Mouse (Mus musculus) heart, postnatal 0 days (tissue): ENCODE results near the gene Wdr91. TPM values are rescaled to one million over a fixed set of nuclear protein-coding genes. Genes with fewer than 3 reads are reported as not detected.

Experiments
- ATAC-seq: fragments of 200-750 bp; cut with Nextera tagmentation; 2 replicates; pipeline ENCODE4 v1.8.0; 2017; ENCODE audit warnings: low read depth, moderate number of reproducible peaks, moderate library complexity; ENCODE audit not compliant: insufficient read depth
- DNase-seq: peaks from one replicate; pipeline ENCODE4 v3.0.0-alpha.2; 2016; ENCODE audit warnings: low spot score
- H3K27ac ChIP-seq: fragments of 300-500 bp; sonication (generic); 2 replicates; pipeline ENCODE4 v1.5.1; 2014; ENCODE audit warnings: low read depth, mild to moderate bottlenecking
- H3K27me3 ChIP-seq: fragments of 300-500 bp; sonication (generic); 2 replicates; pipeline ENCODE4 v1.6.1; 2014; ENCODE audit warnings: low read length, mixed read lengths; ENCODE audit not compliant: control insufficient read depth, insufficient read depth
- H3K36me3 ChIP-seq: fragments of 300-500 bp; sonication (generic); replicated peaks from 2 replicates; pipeline ENCODE4 v1.6.1; 2014; ENCODE audit warnings: low read length, mixed read lengths; ENCODE audit not compliant: control insufficient read depth, insufficient read depth
- H3K4me1 ChIP-seq: fragments of 300-500 bp; sonication (generic); 2 replicates; pipeline ENCODE4 v1.6.1; 2014; ENCODE audit warnings: antibody characterized with exemption; ENCODE audit not compliant: control insufficient read depth, insufficient read depth
- H3K4me2 ChIP-seq: fragments of 300-500 bp; sonication (generic); 2 replicates; pipeline ENCODE4 v1.6.1; 2014; ENCODE audit warnings: low read depth, mild to moderate bottlenecking, low read length, moderate library complexity
- H3K4me3 ChIP-seq: fragments of 300-500 bp; sonication (generic); 2 replicates; pipeline ENCODE4 v1.5.1; 2014; ENCODE audit warnings: low read depth, low read length
- H3K9ac ChIP-seq: fragments of 300-500 bp; sonication (generic); replicated peaks from 2 replicates; pipeline ENCODE4 v1.6.1; 2014; ENCODE audit warnings: low read depth, low read length, mixed read lengths
- H3K9me3 ChIP-seq: fragments of 300-500 bp; sonication (generic); replicated peaks from 2 replicates; pipeline ENCODE4 v1.6.1; 2016; ENCODE audit warnings: low read length; ENCODE audit not compliant: control insufficient read depth
- CTCF ChIP-seq: IDR thresholded peaks from 2 replicates; pipeline ENCODE4 v1.5.1; 2016; ENCODE audit warnings: antibody characterized with exemption, control low read depth, low read depth
- EP300 ChIP-seq: IDR thresholded peaks from 2 replicates; pipeline ENCODE4 v1.6.1; 2016; ENCODE audit warnings: antibody characterized with exemption, low read depth
- WGBS: fragments of 180-500 bp; shearing (Covaris S2); extraction: QIAGEN DNeasy Blood & Tissue Kit; methylation state at CpG from one replicate; pipeline ENCODE4 v1.1.7; 2014; 5-methylcytosine and 5-hydroxymethylcytosine counted together
- polyA plus RNA-seq: library from polyadenylated mRNA; unstranded; fragments of >200 nt; fragmentation: Nextera tagmentation; extraction: Ambion mirVana; gene quantifications from 2 replicates; pipeline ENCODE4 v1.2.1, GENCODE M21; 2015
- total RNA-seq: library from RNA; depleted of rRNA; stranded (reverse); fragments of >200 nt; gene quantifications from 2 replicates; pipeline ENCODE4 v1.2.3, GENCODE M21; 2014; ENCODE audit warnings: low replicate concordance; rRNA removed

Gene Wdr91
- total and polyA plus RNA-seq, 2 experiments from 2014 or later, result 8.6 to 25.2 TPM

GRCm38 (mm10) chr6:34863786-34864514, 46.7 kb downstream of the Wdr91 start:
- H3K27me3 ChIP-seq, result no peaks in the 10 kb centered on the region
- H3K27ac ChIP-seq, result peak overlapping the region; percentile 77
- peak overlapping the region; percentile 66 for H3K4me2 ChIP-seq
- no peak for TF ChIP-seq EP300
- TF ChIP-seq CTCF, result no peak
- no peak for DNase-seq
- H3K9me3 ChIP-seq, result no peaks in the 10 kb centered on the region
- 38% methylated on average over 9 of the region's 9 CpGs for WGBS
- no peak overlapping the region; the same call in 1 of the 2 replicates for H3K9ac ChIP-seq
- H3K36me3 ChIP-seq, result no peaks in the 10 kb centered on the region
- peak overlapping the region; percentile 43 for H3K4me3 ChIP-seq
- peaks cover 13% of the 10 kb centered on the region for H3K4me1 ChIP-seq
- ATAC-seq, result no peak

- Histone ChIP-seq H3K27me3 (no peaks in the 10 kb centered on the region), H3K36me3 (no peaks in the 10 kb centered on the region), H3K4me2 (peak within 1 kb of the TSS; percentile 66), H3K9me3 (no peaks in the 10 kb centered on the region), H3K9ac (peak within 1 kb of the TSS; percentile 57), H3K4me3 (peak within 1 kb of the TSS; percentile 43), H3K4me1 (peaks cover 13% of the 10 kb centered on the region), H3K27ac (peak within 1 kb of the TSS; percentile 77)
- ATAC-seq (peak; percentile 45; the same call in 1 of the 2 replicates), DNase-seq (peak; percentile 72)
- TF ChIP-seq EP300 (peak; percentile 81), CTCF (no peak)
- WGBS, result 21% methylated on average over 11 of the region's 11 CpGs
Measured at GRCm38 (mm10) chr6:34862791-34863403, 47.8 kb downstream of the Wdr91 start, which contains the start of gene Tmem140. Gene Tmem140 (plus strand): TSS chr6:34863146.

GRCm38 (mm10) chr6:34862381-34862780, 48.3 kb downstream of the Wdr91 start:
- 88% methylated on average over 6 of the region's 6 CpGs for WGBS
- no peak for TF ChIP-seq EP300
- TF ChIP-seq CTCF, result no peak
- no peaks in the 10 kb centered on the region for H3K9me3 ChIP-seq
- ATAC-seq, result no peak
- H3K4me1 ChIP-seq, result peaks cover 13% of the 10 kb centered on the region
- peak overlapping the region; percentile 57; the same call in 1 of the 2 replicates for H3K9ac ChIP-seq
- peak overlapping the region; percentile 43 for H3K4me3 ChIP-seq
- no peaks in the 10 kb centered on the region for H3K36me3 ChIP-seq
- peak overlapping the region; percentile 66 for H3K4me2 ChIP-seq
- peak overlapping the region; percentile 77 for H3K27ac ChIP-seq
- no peaks in the 10 kb centered on the region for H3K27me3 ChIP-seq
- no peak for DNase-seq

GRCm38 (mm10) chr6:34861546-34862053, 49.1 kb downstream of the Wdr91 start:
- no peaks in the 10 kb centered on the region for H3K9me3 ChIP-seq
- no peak overlapping the region for H3K9ac ChIP-seq
- H3K27me3 ChIP-seq, result no peaks in the 10 kb centered on the region
- H3K4me2 ChIP-seq, result no peak overlapping the region
- ATAC-seq, result no peak
- TF ChIP-seq CTCF (no peak), EP300 (no peak)
- DNase-seq, result no peak
- H3K4me3 ChIP-seq, result no peak overlapping the region
- no peak overlapping the region for H3K27ac ChIP-seq
- no peaks in the 10 kb centered on the region for H3K36me3 ChIP-seq
- peaks cover 13% of the 10 kb centered on the region for H3K4me1 ChIP-seq
- 85% methylated on average over 11 of the region's 11 CpGs for WGBS

GRCm38 (mm10) chr6:34832352-34832751, 78.3 kb downstream of the Wdr91 start:
- H3K4me2 ChIP-seq, result no peak overlapping the region
- no peak overlapping the region for H3K9ac ChIP-seq
- H3K9me3 ChIP-seq, result no peaks in the 10 kb centered on the region
- DNase-seq, result no peak
- no peak for ATAC-seq
- WGBS, result 90% methylated on average over 5 of the region's 5 CpGs
- no peak overlapping the region for H3K4me3 ChIP-seq
- no peaks in the 10 kb centered on the region for H3K4me1 ChIP-seq
- TF ChIP-seq CTCF (no peak), EP300 (no peak)
- no peaks in the 10 kb centered on the region for H3K36me3 ChIP-seq
- H3K27me3 ChIP-seq, result no peaks in the 10 kb centered on the region
- no peak overlapping the region for H3K27ac ChIP-seq

Other genes with a start within 250 kb of the Wdr91 start
- 3.6 and 17.1 TPM in 2 replicates for gene Agbl3, start 130.4 kb downstream of the Wdr91 start, total RNA-seq
- 7.9 and 8.0 TPM in 2 replicates for gene Agbl3, start 130.4 kb downstream of the Wdr91 start, polyA plus RNA-seq
- 7.7 and 10.6 TPM in 2 replicates for gene Tmem140, start 47.7 kb downstream of the Wdr91 start, total RNA-seq
- gene Tmem140, start 47.7 kb downstream of the Wdr91 start, polyA plus RNA-seq, result 5.3 and 6.1 TPM in 2 replicates
- gene Cyren, start 32.8 kb downstream of the Wdr91 start, total RNA-seq, result 1.7 and 6.3 TPM in 2 replicates
- gene Cyren, start 32.8 kb downstream of the Wdr91 start, polyA plus RNA-seq, result 6.1 and 6.3 TPM in 2 replicates
- gene Stra8, start 9.3 kb upstream of the Wdr91 start, total RNA-seq, result not detected in 2 replicates
- not detected in 2 replicates for gene Stra8, start 9.3 kb upstream of the Wdr91 start, polyA plus RNA-seq
- 0.04 and 0.77 TPM in 2 replicates for gene Slc23a4, start 77.5 kb upstream of the Wdr91 start, total RNA-seq
- gene Slc23a4, start 77.5 kb upstream of the Wdr91 start, polyA plus RNA-seq, result 0.22 and 0.42 TPM in 2 replicates
- 10.2 and 13.3 TPM in 2 replicates for gene Cnot4, start 222.8 kb upstream of the Wdr91 start, total RNA-seq
- 15.0 and 17.4 TPM in 2 replicates for gene Cnot4, start 222.8 kb upstream of the Wdr91 start, polyA plus RNA-seq